Mouse (Mus musculus) B cell, adult (primary cell): Measurements from ENCODE around the gene Brwd3. TPM values are rescaled to one million over a fixed set of nuclear protein-coding genes. Genes with fewer than 3 reads are reported as not detected.

Experiments used
- total RNA-seq: library from RNA; stranded (reverse); gene quantifications from 4 replicates; pipeline ENCODE4 v1.2.4, GENCODE M21; 2023; ENCODE audit not compliant: inconsistent age

Brwd3 gene
- 25.8 to 30.3 TPM (median 28.0 TPM) in 4 replicates for total RNA-seq

GRCm38 (mm10) chrX:108834090-108834774 lies at the start of gene Brwd3:
Gene Brwd3 (minus strand): TSS chrX:108834372.

Other genes with a start within 250 kb of the Brwd3 start
- gene Gm379, start 169.5 kb downstream of the Brwd3 start, total RNA-seq: not detected in 4 replicates
- gene Hmgn5, start 179.0 kb upstream of the Brwd3 start, total RNA-seq: 7.4 to 10.2 TPM (median 9.2 TPM) in 4 replicates